Mouse (Mus musculus) intestine, embryonic 15.5 days (tissue): ENCODE results near the gene Wdr73. TPM values are rescaled to one million over a fixed set of nuclear protein-coding genes. Genes with fewer than 3 reads are reported as not detected.
"Not testable (repeated sequence)": the region's sequence is repeated elsewhere in the genome, so short reads cannot be mapped to it uniquely, and the experiment has no call there.

Experiments used
- ATAC-seq: fragments of 200-750 bp; cut with Nextera tagmentation; 2 replicates; pipeline ENCODE4 v1.8.0; 2017; ENCODE audit warnings: moderate TSS enrichment, moderate library complexity
- H3K27ac ChIP-seq: fragments of 300-500 bp; sonication (generic); 2 replicates; pipeline ENCODE4 v1.5.1; 2015; ENCODE audit warnings: mild to moderate bottlenecking, inconsistent platforms
- H3K27me3 ChIP-seq: fragments of 300-500 bp; sonication (generic); replicated peaks from 2 replicates; pipeline ENCODE4 v1.6.1; 2015; ENCODE audit warnings: inconsistent platforms
- H3K36me3 ChIP-seq: fragments of 300-500 bp; sonication (generic); 2 replicates; pipeline ENCODE4 v1.6.1; 2015; ENCODE audit warnings: inconsistent platforms
- H3K4me1 ChIP-seq: fragments of 300-500 bp; sonication (generic); replicated peaks from 2 replicates; pipeline ENCODE4 v1.6.1; 2015; ENCODE audit warnings: inconsistent platforms
- H3K4me2 ChIP-seq: fragments of 300-500 bp; sonication (generic); replicated peaks from 2 replicates; pipeline ENCODE4 v1.6.1; 2015; ENCODE audit warnings: mild to moderate bottlenecking, inconsistent platforms
- H3K4me3 ChIP-seq: fragments of 300-500 bp; sonication (generic); replicated peaks from 2 replicates; pipeline ENCODE4 v1.5.1; 2015; ENCODE audit warnings: inconsistent platforms
- H3K9ac ChIP-seq: fragments of 300-500 bp; sonication (generic); 2 replicates; pipeline ENCODE4 v1.6.1; 2015; ENCODE audit warnings: inconsistent platforms
- H3K9me3 ChIP-seq: fragments of 300-500 bp; sonication (generic); 2 replicates; pipeline ENCODE4 v1.6.1; 2016; ENCODE audit warnings: inconsistent platforms
- WGBS: fragments of 180-500 bp; shearing (Covaris S2); methylation state at CpG from one replicate; pipeline ENCODE4 v1.1.7; 2015; 5-methylcytosine and 5-hydroxymethylcytosine counted together
- polyA plus RNA-seq: library from polyadenylated mRNA; unstranded; fragments of >200 nt; fragmentation: Nextera tagmentation; extraction: Ambion mirVana; gene quantifications from 2 replicates; pipeline ENCODE4 v1.2.1, GENCODE M21; 2015

Gene Wdr73
- polyA plus RNA-seq = 32.8 and 35.7 TPM in 2 replicates

DNA sequence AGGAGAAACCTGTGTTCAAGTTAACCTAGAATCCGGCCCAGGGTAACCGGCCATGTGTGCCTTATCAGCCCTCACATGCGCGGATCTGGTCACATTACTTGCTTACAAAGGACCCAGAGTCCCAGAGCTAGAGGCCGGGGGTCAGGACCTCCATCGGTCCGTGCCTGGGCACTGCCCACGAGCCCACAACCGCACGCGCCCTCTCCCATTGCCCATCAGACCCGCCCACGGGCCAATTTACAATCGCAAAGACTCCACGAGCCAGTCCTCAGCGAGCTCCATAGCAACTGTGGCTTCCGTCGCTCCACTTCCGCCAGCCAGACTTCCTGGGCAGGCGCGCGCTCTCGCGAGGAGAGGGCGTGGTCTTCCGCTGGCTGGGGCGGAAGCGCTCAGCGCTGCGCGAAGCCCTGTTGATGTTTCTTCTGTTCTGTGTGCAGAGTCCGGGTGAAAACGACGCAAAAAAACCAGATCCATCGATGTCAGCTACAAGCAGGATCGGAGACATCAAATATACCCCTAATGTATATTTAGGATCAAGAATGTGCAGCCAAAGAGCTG lies at the start of gene Wdr73:
Gene Wdr73, minus strand, starts transcription at position 326 of the 558 bp plus-strand sequence.
- Histone ChIP-seq H3K4me3 (peak within 1 kb of the TSS; percentile 71), H3K4me1 (peaks cover 7% of the 10 kb centered on the region), H3K36me3 (peaks cover 13% of the 10 kb centered on the region; the same call in 1 of the 2 replicates), H3K27me3 (no peaks in the 10 kb centered on the region), H3K27ac (peak within 1 kb of the TSS; percentile 67), H3K4me2 (peak within 1 kb of the TSS; percentile 71), H3K9ac (peak within 1 kb of the TSS; percentile 74), H3K9me3 (no peaks in the 10 kb centered on the region)
- ATAC-seq = peak; percentile 97
- WGBS = under 1% methylated on average over 36 of the region's 36 CpGs

DNA sequence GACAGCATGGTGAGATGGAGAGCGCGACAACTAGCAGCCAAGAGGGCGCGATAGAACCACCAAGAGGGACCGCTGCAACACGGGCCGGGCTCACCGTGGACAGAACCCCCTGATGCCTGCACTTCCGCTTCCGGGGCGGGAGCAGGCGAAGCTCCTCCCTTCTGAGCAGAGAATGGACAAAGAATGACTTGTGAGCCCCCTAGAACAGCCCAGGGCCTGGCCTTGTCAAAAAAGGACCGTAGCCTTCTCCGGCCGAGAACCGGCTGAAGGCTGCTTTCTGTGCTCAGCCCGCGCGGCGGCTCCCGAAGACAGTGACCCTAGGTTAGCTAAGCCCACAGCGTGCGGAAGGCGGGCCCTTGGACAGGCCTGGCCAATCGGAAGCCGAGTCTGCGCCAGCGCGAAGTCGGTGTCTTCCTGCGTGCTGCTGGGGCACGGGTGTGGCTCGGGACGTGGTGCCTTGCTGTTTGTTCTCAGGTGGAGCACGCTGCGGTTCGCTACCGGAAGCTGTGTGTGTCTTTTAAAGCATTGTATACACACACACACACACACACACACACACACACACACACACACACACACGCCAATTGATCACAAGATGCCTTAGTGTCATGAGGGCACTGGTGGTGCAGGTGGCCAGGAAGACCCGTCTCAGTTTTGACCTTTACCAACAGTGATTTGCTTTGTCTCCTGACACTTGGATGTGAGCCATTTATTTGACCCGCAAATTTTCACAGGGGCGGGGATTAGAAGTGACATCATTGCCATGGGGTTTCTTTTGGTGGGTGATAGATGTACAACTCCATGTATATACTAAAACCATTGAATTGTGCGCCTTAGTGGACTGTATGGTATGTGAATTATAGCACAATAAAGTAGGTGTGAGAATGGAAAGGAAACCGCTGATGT lies 46.6 kb upstream of the Wdr73 start, which contains the start of gene Sec11a:
Gene Sec11a, minus strand, starts transcription at position 336 of the 906 bp plus-strand sequence.
- peak within 1 kb of the TSS; percentile 93 for H3K27ac ChIP-seq
- peak; percentile 100 for ATAC-seq
- 2% methylated on average over 44 of the region's 44 CpGs for WGBS
- peak within 1 kb of the TSS; percentile 90 for H3K9ac ChIP-seq
- no peaks in the 10 kb centered on the region; the same call in 1 of the 2 replicates for H3K36me3 ChIP-seq
- peaks cover 11% of the 10 kb centered on the region for H3K4me1 ChIP-seq
- no peaks in the 10 kb centered on the region for H3K27me3 ChIP-seq
- H3K4me2 ChIP-seq = peak within 1 kb of the TSS; percentile 74
- H3K9me3 ChIP-seq = no peaks in the 10 kb centered on the region
- H3K4me3 ChIP-seq = peak within 1 kb of the TSS; percentile 82

DNA sequence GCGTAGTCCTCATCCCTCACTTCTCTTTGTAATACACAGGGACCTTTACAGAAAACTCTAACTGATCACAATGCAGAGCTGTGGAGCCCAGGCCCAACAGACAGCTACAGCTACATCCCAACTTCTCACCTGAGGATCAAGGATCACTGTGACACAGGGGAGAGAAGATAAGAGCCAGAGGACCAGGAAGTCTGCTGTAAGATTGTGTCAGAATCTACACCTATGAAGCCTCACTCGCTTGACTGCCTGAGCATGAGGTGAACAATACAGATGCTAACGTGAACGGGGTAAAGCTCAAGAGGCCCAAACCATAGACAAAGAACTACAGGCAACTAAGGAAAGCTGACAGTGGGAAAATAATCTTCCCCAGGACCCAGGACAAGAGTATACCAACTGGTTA lies 38.7 kb upstream of the Wdr73 start:
- no peaks in the 10 kb centered on the region for H3K9me3 ChIP-seq
- H3K9ac ChIP-seq = no peak overlapping the region
- no peak overlapping the region for H3K4me3 ChIP-seq
- no peaks in the 10 kb centered on the region for H3K36me3 ChIP-seq
- H3K27me3 ChIP-seq = no peaks in the 10 kb centered on the region
- ATAC-seq = peak; percentile 41; the same call in 1 of the 2 replicates
- H3K27ac ChIP-seq = no peak overlapping the region
- no peak overlapping the region for H3K4me2 ChIP-seq
- no peaks in the 10 kb centered on the region for H3K4me1 ChIP-seq
- WGBS = 83% methylated on average over 4 of the region's 4 CpGs

DNA sequence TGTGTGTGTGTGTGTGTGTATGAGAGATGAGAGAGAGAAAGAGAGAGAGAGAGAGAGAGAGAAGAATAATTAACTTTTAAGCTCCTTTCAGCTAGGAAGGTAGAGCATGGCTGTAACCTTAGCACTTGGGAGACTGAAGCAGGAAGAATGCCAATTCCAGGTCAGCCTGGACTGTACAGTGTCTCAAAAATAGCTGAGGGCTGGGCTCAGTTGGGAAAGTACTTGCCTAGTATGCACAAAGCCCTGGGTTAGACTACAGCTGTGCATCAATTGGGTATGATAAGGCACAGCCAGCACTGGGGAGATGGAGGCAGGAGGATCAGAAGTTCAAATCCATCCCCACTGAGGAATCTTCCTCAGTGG lies 36.2 kb upstream of the Wdr73 start:
- H3K9ac ChIP-seq, H3K4me3 ChIP-seq, H3K9me3 ChIP-seq, H3K27me3 ChIP-seq, H3K4me1 ChIP-seq, H3K36me3 ChIP-seq, H3K27ac ChIP-seq, H3K4me2 ChIP-seq, ATAC-seq: not testable (repeated sequence)

DNA sequence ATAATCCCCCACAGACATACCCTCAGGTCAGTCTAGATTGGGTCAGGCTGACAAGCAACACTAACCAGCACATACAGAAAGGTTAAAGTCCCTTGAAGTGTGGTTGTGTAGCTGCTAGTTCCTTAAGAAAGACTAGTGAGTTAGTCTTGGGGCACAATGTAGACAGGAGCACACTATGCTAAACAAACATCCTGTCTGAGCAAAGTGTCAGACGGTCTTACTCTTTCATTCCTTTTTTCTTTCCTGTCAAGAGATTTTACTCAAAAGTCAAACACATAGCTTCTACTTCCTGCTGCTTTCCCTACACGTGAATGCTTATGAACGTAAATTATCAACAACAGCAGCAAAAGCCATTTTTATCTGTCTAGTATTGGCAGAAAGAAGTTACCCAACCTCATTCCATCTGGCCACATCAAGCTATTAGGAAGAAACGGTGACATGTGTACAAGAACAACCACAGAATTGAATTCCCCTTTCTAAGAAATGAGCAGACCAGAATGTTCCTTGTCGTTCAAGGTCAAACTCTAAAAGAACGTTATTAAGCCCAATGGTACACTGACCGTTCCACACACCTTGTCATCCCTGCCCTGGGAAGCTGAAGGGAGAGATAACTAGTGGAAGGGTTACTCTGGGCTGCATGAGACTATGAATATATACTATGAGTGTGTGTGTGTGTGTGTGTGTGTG lies 35.7 kb upstream of the Wdr73 start:
- not testable (repeated sequence) for H3K36me3 ChIP-seq, H3K27me3 ChIP-seq, H3K4me2 ChIP-seq, H3K9me3 ChIP-seq, H3K4me3 ChIP-seq, H3K4me1 ChIP-seq, H3K27ac ChIP-seq, H3K9ac ChIP-seq, ATAC-seq
- WGBS = 46% methylated on average over 7 of the region's 7 CpGs

DNA sequence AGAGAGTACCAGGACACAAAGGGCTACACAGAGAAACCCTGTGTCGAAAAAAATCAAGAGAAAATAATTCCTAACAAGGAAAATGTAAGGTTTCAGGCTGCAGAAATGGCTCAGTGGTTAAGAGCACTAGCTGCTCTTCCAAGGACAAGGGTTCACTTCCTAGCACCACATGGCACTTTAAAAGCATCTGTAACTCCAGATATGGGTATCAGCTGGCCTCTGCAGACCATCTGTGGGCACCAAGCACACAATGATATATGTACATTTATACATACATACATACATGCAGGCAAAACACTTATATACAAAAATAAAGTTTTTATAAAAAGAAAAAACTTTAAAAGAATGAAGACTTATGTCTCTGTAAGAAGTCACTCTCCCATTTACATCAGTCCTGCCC lies 34.8 kb upstream of the Wdr73 start:
- H3K9ac ChIP-seq = no peak overlapping the region
- H3K27me3 ChIP-seq = no peaks in the 10 kb centered on the region
- no peaks in the 10 kb centered on the region for H3K9me3 ChIP-seq
- no peak for ATAC-seq
- no peak overlapping the region for H3K4me3 ChIP-seq
- H3K27ac ChIP-seq = no peak overlapping the region
- 93% methylated on average over 1 of the region's 1 CpGs for WGBS
- no peak overlapping the region for H3K4me2 ChIP-seq
- no peaks in the 10 kb centered on the region for H3K4me1 ChIP-seq
- peaks cover 17% of the 10 kb centered on the region; the same call in 1 of the 2 replicates for H3K36me3 ChIP-seq

DNA sequence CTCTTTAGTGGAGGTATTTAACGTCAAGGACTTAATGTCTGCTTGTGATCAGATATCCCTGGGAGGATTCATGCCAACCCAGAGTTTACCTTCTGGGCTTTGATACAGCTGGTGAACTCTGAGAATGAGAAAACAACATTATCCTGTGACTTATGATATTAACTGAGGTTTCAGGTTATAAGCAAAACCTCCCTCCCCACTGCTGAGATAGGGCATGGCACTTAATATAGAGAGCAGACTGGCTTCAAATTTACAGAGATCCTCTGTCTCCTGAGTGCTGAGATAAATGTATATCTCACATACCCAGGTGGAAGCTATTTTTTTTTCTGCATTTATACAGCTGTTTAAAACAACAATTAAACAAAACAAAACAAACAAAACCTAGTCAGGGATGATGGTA lies 31.7 kb upstream of the Wdr73 start:
- Histone ChIP-seq H3K9ac (no peak overlapping the region), H3K36me3 (peaks cover 17% of the 10 kb centered on the region; the same call in 1 of the 2 replicates), H3K27ac (no peak overlapping the region), H3K9me3 (no peaks in the 10 kb centered on the region), H3K4me3 (no peak overlapping the region), H3K4me2 (no peak overlapping the region), H3K27me3 (no peaks in the 10 kb centered on the region), H3K4me1 (no peaks in the 10 kb centered on the region)
- 82% methylated on average over 1 of the region's 1 CpGs for WGBS
- ATAC-seq = no peak

DNA sequence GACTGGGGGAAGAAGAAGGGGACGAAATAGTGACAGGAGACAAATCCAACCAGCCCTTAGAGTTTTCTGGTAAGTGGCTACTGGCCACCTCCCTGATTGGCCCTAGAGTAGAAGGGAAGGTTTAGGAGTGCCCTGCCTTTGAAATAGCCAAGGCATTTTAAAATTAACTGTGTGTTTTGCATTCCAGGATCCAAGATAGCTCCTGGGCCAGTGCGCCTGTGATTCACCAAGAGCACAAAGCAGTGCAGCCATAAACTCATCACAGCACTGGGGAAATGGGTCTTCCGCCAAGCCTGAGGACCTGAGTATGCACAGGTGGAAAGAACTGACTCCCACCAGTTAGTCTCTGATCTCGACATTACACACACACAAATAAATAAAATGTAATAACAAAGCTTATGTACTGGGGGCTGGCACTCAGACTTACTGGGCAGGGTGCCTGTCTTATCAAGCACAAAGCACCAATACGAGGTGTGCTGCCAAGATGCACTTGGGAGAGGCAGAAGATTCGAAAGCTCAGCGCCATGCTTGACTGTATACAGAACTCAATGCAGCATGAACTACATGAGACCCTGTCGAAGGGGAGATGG lies 30.6 kb upstream of the Wdr73 start:
- 87% methylated on average over 8 of the region's 8 CpGs for WGBS
- Histone ChIP-seq H3K4me3 (no peak overlapping the region), H3K36me3 (peaks cover 23% of the 10 kb centered on the region), H3K27me3 (no peaks in the 10 kb centered on the region), H3K9me3 (no peaks in the 10 kb centered on the region), H3K9ac (no peak overlapping the region), H3K4me2 (no peak overlapping the region), H3K4me1 (no peaks in the 10 kb centered on the region), H3K27ac (no peak overlapping the region)
- no peak for ATAC-seq

DNA sequence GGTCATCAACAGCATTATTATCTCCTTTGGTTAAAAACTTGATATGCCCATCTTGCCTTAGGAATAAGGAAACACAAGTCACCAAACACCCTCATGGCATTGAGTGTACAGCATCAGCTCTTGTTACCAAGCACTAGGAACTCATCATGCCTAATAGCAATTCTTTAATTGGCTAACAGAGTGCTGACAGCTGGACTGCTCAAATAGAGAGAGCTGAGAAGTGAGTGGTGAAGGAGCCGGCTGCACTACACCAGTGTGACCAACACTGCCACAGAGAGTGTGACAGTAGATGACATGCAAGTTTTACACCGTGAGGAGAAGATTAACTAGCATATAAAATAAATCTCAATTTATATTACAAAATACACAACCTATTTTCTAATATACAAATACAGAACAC lies 22.1 kb upstream of the Wdr73 start:
- Histone ChIP-seq H3K4me3 (no peak overlapping the region), H3K4me2 (no peak overlapping the region), H3K9me3 (no peaks in the 10 kb centered on the region), H3K27ac (no peak overlapping the region), H3K36me3 (peaks cover 13% of the 10 kb centered on the region), H3K9ac (no peak overlapping the region), H3K4me1 (no peaks in the 10 kb centered on the region), H3K27me3 (no peaks in the 10 kb centered on the region)
- WGBS = 83% methylated on average over 2 of the region's 2 CpGs
- ATAC-seq = no peak

DNA sequence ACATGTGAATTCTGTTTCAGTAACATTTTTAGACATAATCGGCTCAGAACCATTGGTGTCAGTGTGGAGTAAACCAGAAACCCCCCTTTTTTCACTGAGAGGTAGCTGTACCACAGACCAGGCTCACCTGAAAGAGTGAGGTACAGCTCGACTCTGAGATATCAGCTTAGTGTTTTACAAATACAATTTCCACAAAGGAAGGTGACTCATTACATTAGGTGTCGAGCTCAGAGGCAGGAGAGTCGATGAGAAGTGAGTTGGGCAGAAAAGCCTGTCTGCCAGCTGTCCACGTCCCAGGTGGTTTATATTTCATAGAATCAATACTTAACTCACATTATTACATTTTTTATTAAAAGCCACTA lies 18.6 kb upstream of the Wdr73 start:
- Histone ChIP-seq H3K36me3 (peaks cover 14% of the 10 kb centered on the region), H3K27me3 (no peaks in the 10 kb centered on the region), H3K4me1 (no peaks in the 10 kb centered on the region), H3K4me2 (no peak overlapping the region), H3K27ac (no peak overlapping the region), H3K4me3 (no peak overlapping the region), H3K9ac (no peak overlapping the region), H3K9me3 (no peaks in the 10 kb centered on the region)
- WGBS = 76% methylated on average over 5 of the region's 5 CpGs
- ATAC-seq = 0 out of 2 replicates have a peak, but pooled peaks have one; percentile 4

DNA sequence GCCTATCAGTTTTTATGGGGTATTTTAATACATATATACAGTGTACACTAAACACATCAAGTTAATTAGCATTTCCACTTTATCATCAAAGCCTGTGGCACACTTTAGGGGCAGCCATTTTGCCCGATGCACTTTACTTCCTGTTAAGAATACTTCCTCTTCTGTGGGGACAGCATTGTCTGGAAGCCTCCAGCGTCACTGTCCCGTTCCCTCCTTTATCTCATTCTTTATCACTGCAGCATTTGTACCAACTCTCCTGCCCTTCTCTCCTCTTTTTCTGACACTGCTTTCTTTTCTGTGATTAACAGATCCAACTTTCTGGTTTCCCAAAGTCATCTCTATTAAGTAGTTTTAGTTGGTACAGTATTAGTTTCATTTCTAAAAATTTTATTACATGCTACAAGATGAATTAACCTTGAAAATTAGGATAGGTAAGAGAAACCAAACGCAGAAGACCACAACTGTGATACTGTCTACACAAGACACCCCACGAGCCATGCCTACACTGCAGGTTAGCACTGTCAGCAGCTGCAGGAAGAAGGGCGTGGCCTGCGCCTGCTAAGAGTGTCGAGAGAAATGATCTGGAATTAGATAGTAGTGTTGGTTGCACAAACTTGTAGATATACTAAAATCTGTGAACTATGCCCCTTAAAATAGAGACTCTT lies 18.0 kb upstream of the Wdr73 start:
- H3K9me3 ChIP-seq = no peaks in the 10 kb centered on the region
- WGBS = 73% methylated on average over 8 of the region's 8 CpGs
- no peak overlapping the region for H3K27ac ChIP-seq
- H3K36me3 ChIP-seq = peaks cover 20% of the 10 kb centered on the region
- no peak overlapping the region for H3K9ac ChIP-seq
- H3K27me3 ChIP-seq = no peaks in the 10 kb centered on the region
- H3K4me3 ChIP-seq = no peak overlapping the region
- ATAC-seq = peak; percentile 73
- no peak overlapping the region for H3K4me2 ChIP-seq
- no peaks in the 10 kb centered on the region for H3K4me1 ChIP-seq
